Mouse (Mus musculus): ENCODE measurements around the gene Slc35f1.

Gene Slc35f1

GRCm38 (mm10) chr10:52918715-52919114 lies 228.4 kb downstream of the Slc35f1 start:
- DNase-seq (ENCODE audit: inconsistent age in 2 of 2, low spot score in 1 of 2), result no peak

- DNase-seq (ENCODE audit: inconsistent age in 2 of 2, low spot score in 1 of 2), result no peak
Observed at GRCm38 (mm10) chr10:52923143-52923542, 232.8 kb downstream of the Slc35f1 start.

GRCm38 (mm10) chr10:52926330-52926729 lies 236.0 kb downstream of the Slc35f1 start:
- DNase-seq (ENCODE audit: inconsistent age in 2 of 2, low spot score in 1 of 2), result no peak

GRCm38 (mm10) chr10:52932159-52932558 lies 241.8 kb downstream of the Slc35f1 start:
- DNase-seq (ENCODE audit: inconsistent age in 2 of 2, low spot score in 1 of 2), result no peak

- DNase-seq (ENCODE audit: inconsistent age in 2 of 2, low spot score in 1 of 2), result no peak
Observed at GRCm38 (mm10) chr10:52934615-52935014, 244.3 kb downstream of the Slc35f1 start.

- DNase-seq (ENCODE audit: inconsistent age in 2 of 2, low spot score in 1 of 2), result no peak
Observed at GRCm38 (mm10) chr10:52940111-52940830, 249.9 kb downstream of the Slc35f1 start.

- no peak for DNase-seq (ENCODE audit: inconsistent age in 2 of 2, low spot score in 1 of 2)
Observed at GRCm38 (mm10) chr10:52940831-52941216, 250.5 kb downstream of the Slc35f1 start.

GRCm38 (mm10) chr10:52952581-52952980 lies 262.2 kb downstream of the Slc35f1 start:
- DNase-seq (ENCODE audit: inconsistent age in 2 of 2, low spot score in 1 of 2), result no peak

- DNase-seq (ENCODE audit: inconsistent age in 2 of 2, low spot score in 1 of 2), result no peak
Observed at GRCm38 (mm10) chr10:52956728-52957127, 266.4 kb downstream of the Slc35f1 start.

GRCm38 (mm10) chr10:52979251-52979650 lies 288.9 kb downstream of the Slc35f1 start:
- DNase-seq (ENCODE audit: inconsistent age in 2 of 2, low spot score in 1 of 2), result no peak

GRCm38 (mm10) chr10:52982836-52983235 lies 292.5 kb downstream of the Slc35f1 start:
- DNase-seq (ENCODE audit: inconsistent age in 2 of 2, low spot score in 1 of 2), result no peak

GRCm38 (mm10) chr10:52992246-52992645 lies 301.9 kb downstream of the Slc35f1 start:
- no peak for DNase-seq (ENCODE audit: inconsistent age in 2 of 2, low spot score in 1 of 2)

- no peak for DNase-seq (ENCODE audit: inconsistent age in 2 of 2, low spot score in 1 of 2)
Observed at GRCm38 (mm10) chr10:52996886-52997285, 306.6 kb downstream of the Slc35f1 start.

- no peak for DNase-seq (ENCODE audit: inconsistent age in 2 of 2, low spot score in 1 of 2)
Observed at GRCm38 (mm10) chr10:53001136-53001535, 310.8 kb downstream of the Slc35f1 start.

- DNase-seq (ENCODE audit: inconsistent age in 2 of 2, low spot score in 1 of 2), result no peak
Observed at GRCm38 (mm10) chr10:53006229-53007190, 316.2 kb downstream of the Slc35f1 start.

GRCm38 (mm10) chr10:53013878-53014277 lies 323.5 kb downstream of the Slc35f1 start:
- peak; percentile 52 to 90 for DNase-seq (ENCODE audit: inconsistent age in 2 of 2, low spot score in 1 of 2)

- no peak for DNase-seq (ENCODE audit: inconsistent age in 2 of 2, low spot score in 1 of 2)
Observed at GRCm38 (mm10) chr10:53028454-53028853, 338.1 kb downstream of the Slc35f1 start.

GRCm38 (mm10) chr10:53035202-53035601 lies 344.9 kb downstream of the Slc35f1 start:
- DNase-seq (ENCODE audit: inconsistent age in 2 of 2, low spot score in 1 of 2), result no peak

GRCm38 (mm10) chr10:53045931-53046330 lies 355.6 kb downstream of the Slc35f1 start:
- DNase-seq (ENCODE audit: inconsistent age in 2 of 2, low spot score in 1 of 2), result no peak

GRCm38 (mm10) chr10:53052521-53052920 lies 362.2 kb downstream of the Slc35f1 start:
- no peak for DNase-seq (ENCODE audit: inconsistent age in 2 of 2, low spot score in 1 of 2)

- no peak for DNase-seq (ENCODE audit: inconsistent age in 2 of 2, low spot score in 1 of 2)
Observed at GRCm38 (mm10) chr10:53060745-53061144, 370.4 kb downstream of the Slc35f1 start.

GRCm38 (mm10) chr10:53062741-53063140 lies 372.4 kb downstream of the Slc35f1 start:
- no peak for DNase-seq (ENCODE audit: inconsistent age in 2 of 2, low spot score in 1 of 2)

Data from adrenal gland, adult (tissue).